Mouse (Mus musculus) heart, embryonic 14.5 days (tissue): Measurements from ENCODE around the gene Cmip. TPM values are rescaled to one million over a fixed set of nuclear protein-coding genes. Genes with fewer than 3 reads are reported as not detected.

Source experiments
- ATAC-seq: fragments of 200-750 bp; cut with Nextera tagmentation; 2 replicates; pipeline ENCODE4 v1.8.0; 2017; ENCODE audit warnings: low read depth, moderate TSS enrichment; ENCODE audit not compliant: insufficient number of reproducible peaks, insufficient read depth, low FRiP score
- H3K27ac ChIP-seq, 2 experiments: fragments of 200-500 bp in 1 of 2; fragments of 300-500 bp in 1 of 2; sonication (generic) in 1 of 2; replicated peaks in 1 of 2; 2 replicates each; pipeline ENCODE4 v1.5.1; 2012 to 2014; ENCODE audit warnings: low read depth in 2 of 2, low read length in 2 of 2, control low read depth in 1 of 2, mild to moderate bottlenecking in 1 of 2, mixed read lengths in 1 of 2; ENCODE audit not compliant: control insufficient read depth in 1 of 2, insufficient read depth in 1 of 2
- H3K27me3 ChIP-seq: fragments of 300-500 bp; sonication (generic); 2 replicates; pipeline ENCODE4 v1.6.1; 2014; ENCODE audit warnings: mild to moderate bottlenecking, low read length, control low read depth; ENCODE audit not compliant: control insufficient read depth, insufficient read depth
- H3K36me3 ChIP-seq: fragments of 300-500 bp; sonication (generic); 2 replicates; pipeline ENCODE4 v1.6.1; 2014; ENCODE audit warnings: mild to moderate bottlenecking, control low read depth, low read length, mixed read lengths; ENCODE audit not compliant: control insufficient read depth, insufficient read depth
- H3K4me1 ChIP-seq, 2 experiments: fragments of 200-500 bp in 1 of 2; fragments of 300-500 bp in 1 of 2; sonication (generic) in 1 of 2; 2 replicates each; pipeline ENCODE4 v1.6.1; 2012 to 2014; ENCODE audit warnings: low read length in 2 of 2, control low read depth in 1 of 2, mixed read lengths in 1 of 2; ENCODE audit not compliant: control insufficient read depth in 2 of 2, insufficient read depth in 2 of 2
- H3K4me2 ChIP-seq: fragments of 300-500 bp; sonication (generic); 2 replicates; pipeline ENCODE4 v1.6.1; 2014; ENCODE audit warnings: mild to moderate bottlenecking, low read length
- H3K4me3 ChIP-seq, 2 experiments: fragments of 200-500 bp in 1 of 2; fragments of 300-500 bp in 1 of 2; sonication (generic) in 1 of 2; 2 replicates each; pipeline ENCODE4 v1.5.1; 2012 to 2014; ENCODE audit warnings: low read length in 2 of 2, mild to moderate bottlenecking in 2 of 2, control low read depth in 1 of 2, low read depth in 1 of 2, moderate library complexity in 1 of 2; ENCODE audit not compliant: control insufficient read depth in 1 of 2, insufficient read depth in 1 of 2
- H3K9ac ChIP-seq: fragments of 300-500 bp; sonication (generic); 2 replicates; pipeline ENCODE4 v1.6.1; 2014; ENCODE audit warnings: mild to moderate bottlenecking, low read length
- H3K9me3 ChIP-seq: fragments of 300-500 bp; sonication (generic); 2 replicates; pipeline ENCODE4 v1.6.1; 2016; ENCODE audit warnings: low read length, control low read depth; ENCODE audit not compliant: control insufficient read depth
- WGBS: fragments of 180-500 bp; shearing (Covaris S2); extraction: QIAGEN DNeasy Blood & Tissue Kit; methylation state at CpG from one replicate; pipeline ENCODE4 v1.1.7; 2014; 5-methylcytosine and 5-hydroxymethylcytosine counted together
- polyA plus RNA-seq: library from polyadenylated mRNA; unstranded; fragments of >200 nt; fragmentation: Nextera tagmentation; extraction: Ambion mirVana; gene quantifications from 2 replicates; pipeline ENCODE4 v1.2.1, GENCODE M21; 2014

Cmip gene
- polyA plus RNA-seq, 1 experiment from 2014 or later: 13.3 TPM

GRCm38 (mm10) chr8:117308303-117309095 lies 51.6 kb downstream of the Cmip start:
- no peak for ATAC-seq
- Histone ChIP-seq H3K4me2 (no peak overlapping the region), H3K4me1 (peaks cover 6 to 11% of the 10 kb centered on the region in 2 experiments), H3K27ac (no peak overlapping the region), H3K36me3 (no peaks in the 10 kb centered on the region), H3K27me3 (no peaks in the 10 kb centered on the region), H3K4me3 (no peak overlapping the region), H3K9ac (no peak overlapping the region), H3K9me3 (no peaks in the 10 kb centered on the region)
- 87% methylated on average over 13 of the region's 13 CpGs for WGBS

- H3K4me2 ChIP-seq: no peak overlapping the region
- no peak overlapping the region for H3K4me3 ChIP-seq
- WGBS: 85% methylated on average over 12 of the region's 12 CpGs
- H3K27me3 ChIP-seq: no peaks in the 10 kb centered on the region
- no peaks in the 10 kb centered on the region for H3K9me3 ChIP-seq
- ATAC-seq: no peak
- H3K9ac ChIP-seq: no peak overlapping the region
- H3K27ac ChIP-seq: no peak overlapping the region
- peaks cover 5 to 7% of the 10 kb centered on the region in 2 experiments for H3K4me1 ChIP-seq
- no peaks in the 10 kb centered on the region for H3K36me3 ChIP-seq
These were observed 52.9 kb downstream of the Cmip start for GRCm38 (mm10) chr8:117309653-117310274.

- peaks cover 5 to 7% of the 10 kb centered on the region in 2 experiments for H3K4me1 ChIP-seq
- no peak overlapping the region for H3K9ac ChIP-seq
- no peaks in the 10 kb centered on the region for H3K36me3 ChIP-seq
- H3K27me3 ChIP-seq: no peaks in the 10 kb centered on the region
- ATAC-seq: no peak
- 77% methylated on average over 8 of the region's 8 CpGs for WGBS
- H3K27ac ChIP-seq: no peak overlapping the region
- no peaks in the 10 kb centered on the region for H3K9me3 ChIP-seq
- no peak overlapping the region for H3K4me3 ChIP-seq
- H3K4me2 ChIP-seq: no peak overlapping the region
These were observed 54.2 kb downstream of the Cmip start for GRCm38 (mm10) chr8:117310961-117311561.

- Histone ChIP-seq H3K27ac (no peak overlapping the region), H3K4me1 (peaks cover 4 to 5% of the 10 kb centered on the region in 2 experiments; a peak in 3 of 4 replicates), H3K9ac (no peak overlapping the region), H3K27me3 (no peaks in the 10 kb centered on the region), H3K4me3 (no peak overlapping the region), H3K9me3 (no peaks in the 10 kb centered on the region), H3K4me2 (no peak overlapping the region), H3K36me3 (no peaks in the 10 kb centered on the region)
- ATAC-seq: no peak
- WGBS: 31% methylated on average over 8 of the region's 8 CpGs
These were observed 57.6 kb downstream of the Cmip start for GRCm38 (mm10) chr8:117314308-117314953.

- no peak for ATAC-seq
- 91% methylated on average over 16 of the region's 16 CpGs for WGBS
- Histone ChIP-seq H3K36me3 (no peaks in the 10 kb centered on the region), H3K4me2 (no peak overlapping the region), H3K4me1 (peaks cover 4 to 5% of the 10 kb centered on the region in 2 experiments; a peak in 3 of 4 replicates), H3K27me3 (no peaks in the 10 kb centered on the region), H3K4me3 (no peak overlapping the region), H3K9ac (no peak overlapping the region), H3K9me3 (no peaks in the 10 kb centered on the region), H3K27ac (no peak overlapping the region)
These were observed 58.9 kb downstream of the Cmip start for GRCm38 (mm10) chr8:117315727-117316126.

- H3K4me2 ChIP-seq: no peak overlapping the region
- no peak overlapping the region for H3K4me3 ChIP-seq
- H3K9ac ChIP-seq: no peak overlapping the region
- no peaks in the 10 kb centered on the region for H3K36me3 ChIP-seq
- 88% methylated on average over 8 of the region's 8 CpGs for WGBS
- no peaks in the 10 kb centered on the region for H3K27me3 ChIP-seq
- ATAC-seq: no peak
- no peaks in the 10 kb centered on the region for H3K9me3 ChIP-seq
- peaks cover 4 to 8% of the 10 kb centered on the region in 2 experiments; a peak in 3 of 4 replicates for H3K4me1 ChIP-seq
- no peak overlapping the region for H3K27ac ChIP-seq
These were observed 60.6 kb downstream of the Cmip start for GRCm38 (mm10) chr8:117317478-117317877.
